Mouse (Mus musculus) forebrain, embryonic 16.5 days (tissue): Measurements from ENCODE around the gene Ackr1. TPM values are rescaled to one million over a fixed set of nuclear protein-coding genes. Genes with fewer than 3 reads are reported as not detected.

Experiments used
- ATAC-seq: fragments of 200-750 bp; cut with Nextera tagmentation; 2 replicates; pipeline ENCODE4 v1.8.0; 2017; ENCODE audit warnings: mild to moderate bottlenecking, moderate library complexity
- H3K27ac ChIP-seq: fragments of 300-500 bp; sonication (generic); 2 replicates; pipeline ENCODE4 v1.5.1; 2014; ENCODE audit warnings: low read length, control low read depth
- H3K27me3 ChIP-seq: fragments of 300-500 bp; sonication (generic); replicated peaks from 2 replicates; pipeline ENCODE4 v1.6.1; 2014; ENCODE audit warnings: low read length; ENCODE audit not compliant: control insufficient read depth, insufficient read depth
- H3K36me3 ChIP-seq: fragments of 300-500 bp; sonication (generic); 2 replicates; pipeline ENCODE4 v1.6.1; 2014; ENCODE audit not compliant: control insufficient read depth, insufficient read depth
- H3K4me1 ChIP-seq: fragments of 300-500 bp; sonication (generic); replicated peaks from 2 replicates; pipeline ENCODE4 v1.6.1; 2014; ENCODE audit warnings: low read length; ENCODE audit not compliant: control insufficient read depth, insufficient read depth
- H3K4me2 ChIP-seq: fragments of 300-500 bp; sonication (generic); 2 replicates; pipeline ENCODE4 v1.6.1; 2014; ENCODE audit warnings: mild to moderate bottlenecking, low read length, control low read depth
- H3K4me3 ChIP-seq: fragments of 300-500 bp; sonication (generic); replicated peaks from 2 replicates; pipeline ENCODE4 v1.5.1; 2014; ENCODE audit warnings: mild to moderate bottlenecking, low read length, control low read depth
- H3K9ac ChIP-seq: fragments of 300-500 bp; sonication (generic); replicated peaks from 2 replicates; pipeline ENCODE4 v1.6.1; 2014; ENCODE audit warnings: low read depth, low read length, control low read depth
- H3K9me3 ChIP-seq: fragments of 300-500 bp; sonication (generic); 2 replicates; pipeline ENCODE4 v1.6.1; 2016; ENCODE audit warnings: low read length; ENCODE audit not compliant: control insufficient read depth
- WGBS: fragments of 180-500 bp; shearing (Covaris S2); extraction: QIAGEN DNeasy Blood & Tissue Kit; methylation state at CpG from one replicate; pipeline ENCODE4 v1.1.7; 2014; 5-methylcytosine and 5-hydroxymethylcytosine counted together
- polyA plus RNA-seq: library from polyadenylated mRNA; unstranded; fragments of >200 nt; fragmentation: Nextera tagmentation; extraction: Ambion mirVana; gene quantifications from 2 replicates; pipeline ENCODE4 v1.2.1, GENCODE M21; 2015

Ackr1 gene
- polyA plus RNA-seq, 1 experiment from 2014 or later, result 14.0 TPM

- Histone ChIP-seq H3K9me3 (no peaks in the 10 kb centered on the region), H3K4me1 (peaks cover 27% of the 10 kb centered on the region), H3K4me3 (peak overlapping the region; percentile 99), H3K36me3 (no peaks in the 10 kb centered on the region), H3K27ac (peak overlapping the region; percentile 89), H3K27me3 (no peaks in the 10 kb centered on the region), H3K4me2 (peak overlapping the region; percentile 79), H3K9ac (peak overlapping the region; percentile 96)
- WGBS, result under 1% methylated on average over 31 of the region's 31 CpGs
- ATAC-seq, result peak; percentile 70
Observed at GRCm38 (mm10) chr1:173366701-173367355, 33.3 kb upstream of the Ackr1 start.

GRCm38 (mm10) chr1:173365970-173366409, 32.4 kb upstream of the Ackr1 start:
- no peaks in the 10 kb centered on the region for H3K36me3 ChIP-seq
- 0% methylated on average over 13 of the region's 13 CpGs for WGBS
- peak; percentile 5 for ATAC-seq
- peak overlapping the region; percentile 79 for H3K4me2 ChIP-seq
- H3K9ac ChIP-seq, result peak overlapping the region; percentile 96
- no peaks in the 10 kb centered on the region for H3K9me3 ChIP-seq
- peak overlapping the region; percentile 99 for H3K4me3 ChIP-seq
- no peaks in the 10 kb centered on the region for H3K27me3 ChIP-seq
- peaks cover 27% of the 10 kb centered on the region for H3K4me1 ChIP-seq
- peak overlapping the region; percentile 89; the same call in 1 of the 2 replicates for H3K27ac ChIP-seq

- no peak overlapping the region for H3K9ac ChIP-seq
- H3K36me3 ChIP-seq, result no peaks in the 10 kb centered on the region
- no peak overlapping the region for H3K4me3 ChIP-seq
- H3K27ac ChIP-seq, result no peak overlapping the region
- no peak overlapping the region for H3K4me2 ChIP-seq
- WGBS, result 79% methylated on average over 4 of the region's 4 CpGs
- H3K9me3 ChIP-seq, result no peaks in the 10 kb centered on the region
- no peak for ATAC-seq
- peaks cover 33% of the 10 kb centered on the region for H3K4me1 ChIP-seq
- no peaks in the 10 kb centered on the region for H3K27me3 ChIP-seq
Observed at GRCm38 (mm10) chr1:173364125-173364800, 30.7 kb upstream of the Ackr1 start.

GRCm38 (mm10) chr1:173363436-173363835, 29.9 kb upstream of the Ackr1 start:
- WGBS, result 93% methylated on average over 2 of the region's 2 CpGs
- ATAC-seq, result no peak
- H3K4me3 ChIP-seq, result no peak overlapping the region
- H3K9ac ChIP-seq, result no peak overlapping the region
- H3K27me3 ChIP-seq, result no peaks in the 10 kb centered on the region
- no peaks in the 10 kb centered on the region for H3K36me3 ChIP-seq
- peaks cover 37% of the 10 kb centered on the region for H3K4me1 ChIP-seq
- no peak overlapping the region for H3K27ac ChIP-seq
- no peak overlapping the region for H3K4me2 ChIP-seq
- no peaks in the 10 kb centered on the region for H3K9me3 ChIP-seq

GRCm38 (mm10) chr1:173361651-173362050, 28.1 kb upstream of the Ackr1 start:
- 50% methylated on average over 6 of the region's 6 CpGs for WGBS
- H3K9me3 ChIP-seq, result no peaks in the 10 kb centered on the region
- peaks cover 31% of the 10 kb centered on the region for H3K4me1 ChIP-seq
- H3K27me3 ChIP-seq, result no peaks in the 10 kb centered on the region
- no peak overlapping the region for H3K4me3 ChIP-seq
- no peak overlapping the region for H3K27ac ChIP-seq
- no peak overlapping the region for H3K9ac ChIP-seq
- no peaks in the 10 kb centered on the region for H3K36me3 ChIP-seq
- no peak overlapping the region for H3K4me2 ChIP-seq
- ATAC-seq, result no peak

GRCm38 (mm10) chr1:173359590-173360290, 26.2 kb upstream of the Ackr1 start:
- no peaks in the 10 kb centered on the region for H3K27me3 ChIP-seq
- H3K4me2 ChIP-seq, result no peak overlapping the region
- H3K36me3 ChIP-seq, result no peaks in the 10 kb centered on the region
- ATAC-seq, result no peak
- H3K9me3 ChIP-seq, result no peaks in the 10 kb centered on the region
- peaks cover 19% of the 10 kb centered on the region for H3K4me1 ChIP-seq
- 60% methylated on average over 4 of the region's 4 CpGs for WGBS
- H3K9ac ChIP-seq, result no peak overlapping the region
- H3K4me3 ChIP-seq, result no peak overlapping the region
- H3K27ac ChIP-seq, result peak overlapping the region; percentile 10; the same call in 1 of the 2 replicates

- Histone ChIP-seq H3K4me1 (peaks cover 15% of the 10 kb centered on the region), H3K9me3 (no peaks in the 10 kb centered on the region), H3K4me3 (no peak overlapping the region), H3K36me3 (no peaks in the 10 kb centered on the region), H3K27me3 (no peaks in the 10 kb centered on the region), H3K27ac (no peak overlapping the region), H3K9ac (no peak overlapping the region), H3K4me2 (no peak overlapping the region)
- WGBS, result 40% methylated on average over 4 of the region's 4 CpGs
- peak; percentile 32; the same call in 1 of the 2 replicates for ATAC-seq
Observed at GRCm38 (mm10) chr1:173357799-173358198, 24.2 kb upstream of the Ackr1 start.

- H3K9ac ChIP-seq, result no peak overlapping the region
- H3K27ac ChIP-seq, result no peak overlapping the region
- H3K9me3 ChIP-seq, result no peaks in the 10 kb centered on the region
- H3K36me3 ChIP-seq, result no peaks in the 10 kb centered on the region
- no peaks in the 10 kb centered on the region for H3K27me3 ChIP-seq
- H3K4me1 ChIP-seq, result peaks cover 15% of the 10 kb centered on the region
- WGBS, result 90% methylated on average over 2 of the region's 2 CpGs
- no peak overlapping the region for H3K4me2 ChIP-seq
- H3K4me3 ChIP-seq, result no peak overlapping the region
- ATAC-seq, result no peak
Observed at GRCm38 (mm10) chr1:173356699-173357098, 23.1 kb upstream of the Ackr1 start.

- no peak overlapping the region for H3K4me2 ChIP-seq
- peaks cover 17% of the 10 kb centered on the region for H3K4me1 ChIP-seq
- no peak overlapping the region for H3K27ac ChIP-seq
- no peak overlapping the region for H3K9ac ChIP-seq
- no peak for ATAC-seq
- no peaks in the 10 kb centered on the region for H3K9me3 ChIP-seq
- 72% methylated on average over 7 of the region's 7 CpGs for WGBS
- H3K36me3 ChIP-seq, result no peaks in the 10 kb centered on the region
- H3K4me3 ChIP-seq, result no peak overlapping the region
- H3K27me3 ChIP-seq, result no peaks in the 10 kb centered on the region
Observed at GRCm38 (mm10) chr1:173355107-173355846, 21.7 kb upstream of the Ackr1 start.
